Mouse (Mus musculus) CD4-positive, CD25-positive, alpha-beta regulatory T cell, adult 2 months (primary cell): Measurements from ENCODE around the gene Dst.

Source experiments
- DNase-seq: peaks from one replicate; pipeline ENCODE4 v3.0.0-alpha.2; 2012; ENCODE audit warnings: low read depth, low spot score

The Dst gene

DNA sequence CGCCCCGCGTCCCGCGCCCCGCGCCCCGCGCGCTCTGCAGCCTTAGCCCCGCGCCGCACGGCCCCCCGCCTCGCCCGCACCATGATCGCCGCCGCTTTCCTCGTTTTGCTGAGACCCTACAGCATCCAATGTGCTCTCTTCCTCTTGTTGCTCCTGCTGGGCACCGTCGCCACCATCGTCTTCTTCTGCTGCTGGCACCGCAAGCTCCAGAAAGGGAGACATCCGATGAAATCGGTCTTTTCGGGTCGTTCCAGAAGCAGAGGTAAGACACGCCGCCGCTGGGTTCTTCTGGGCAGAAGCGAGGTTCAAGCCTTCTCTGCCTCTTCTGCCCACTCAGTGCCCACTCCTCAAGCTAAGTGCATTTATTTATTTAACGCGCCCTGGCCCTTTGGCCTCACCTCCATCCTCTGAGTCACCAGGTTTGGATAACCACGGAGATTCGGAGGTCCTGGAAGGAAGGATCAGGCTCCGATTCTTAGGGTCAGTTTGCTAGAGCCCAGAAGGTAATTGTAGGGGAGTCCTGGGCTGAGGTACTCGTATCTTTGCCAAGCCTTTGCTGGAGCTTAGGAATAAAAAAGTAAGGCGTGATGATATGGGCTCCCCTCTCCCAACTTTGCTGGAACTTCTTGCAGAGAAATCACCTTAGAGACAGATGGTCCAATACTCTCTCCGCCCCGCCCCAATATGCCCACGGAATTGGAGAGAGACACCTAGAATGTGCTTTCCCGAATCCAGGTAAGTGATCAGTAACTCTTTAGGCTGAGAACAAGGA is at the start of gene Dst:
Gene Dst, plus strand, starts transcription at position 35 of the 772 bp plus-strand sequence.
- peak; percentile 8 for DNase-seq

DNA sequence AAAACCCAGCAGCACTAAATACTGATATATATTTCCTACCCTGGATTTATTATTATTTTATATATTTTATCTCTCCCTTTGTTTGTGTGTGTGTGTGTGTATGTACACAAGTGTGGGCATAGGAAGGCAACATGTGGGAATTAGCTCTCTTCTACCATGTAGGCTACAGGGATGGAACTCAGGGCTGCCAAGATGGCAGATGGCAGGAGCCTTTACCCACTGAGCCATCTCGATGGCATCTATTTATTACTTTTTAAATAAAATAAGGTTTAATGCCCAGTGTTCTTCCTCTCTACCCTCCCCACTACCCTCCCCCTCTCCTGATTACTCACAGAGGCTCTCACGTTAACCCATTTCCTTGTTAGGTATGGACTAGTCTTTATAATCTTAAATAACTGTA is 39.0 kb upstream of the Dst start:
- DNase-seq, result no peak

DNA sequence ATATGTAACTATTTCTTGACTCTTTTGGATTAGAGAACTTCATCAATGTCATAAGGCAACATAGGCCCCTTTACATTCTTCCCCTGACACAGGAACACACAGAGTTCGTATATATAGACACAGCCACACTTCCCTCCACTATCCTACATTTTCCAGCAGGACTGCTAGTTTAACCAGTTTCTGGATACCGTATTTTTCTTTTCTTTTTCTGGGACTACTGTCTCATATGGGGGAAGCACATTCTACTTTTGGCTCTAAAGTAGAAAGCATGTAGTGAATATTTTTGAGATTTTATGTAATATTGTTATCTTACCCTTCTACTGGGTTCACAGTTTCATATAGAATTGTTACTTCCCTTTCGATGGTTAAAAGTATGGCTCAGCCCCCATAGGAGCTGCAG is 38.6 kb upstream of the Dst start:
- no peak for DNase-seq

DNA sequence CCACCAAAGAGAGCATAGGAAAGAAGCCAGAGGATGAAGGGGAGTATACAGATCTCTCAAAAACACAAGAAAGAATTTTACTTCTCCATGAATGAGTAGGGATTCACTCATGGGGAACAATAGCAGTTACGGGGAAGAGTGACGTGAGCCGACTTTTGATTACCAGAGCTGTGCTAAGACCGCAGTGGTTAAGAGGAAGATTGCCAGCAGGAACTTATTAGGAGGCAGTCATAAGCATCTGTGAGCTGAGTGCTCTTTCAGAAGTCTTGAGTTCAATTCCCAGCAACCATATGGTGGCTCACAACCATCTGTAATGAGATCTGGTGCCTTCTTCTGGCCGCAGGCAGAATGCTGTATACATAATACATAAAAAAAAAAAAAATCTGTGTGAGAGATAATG is 34.5 kb upstream of the Dst start:
- no peak for DNase-seq

DNA sequence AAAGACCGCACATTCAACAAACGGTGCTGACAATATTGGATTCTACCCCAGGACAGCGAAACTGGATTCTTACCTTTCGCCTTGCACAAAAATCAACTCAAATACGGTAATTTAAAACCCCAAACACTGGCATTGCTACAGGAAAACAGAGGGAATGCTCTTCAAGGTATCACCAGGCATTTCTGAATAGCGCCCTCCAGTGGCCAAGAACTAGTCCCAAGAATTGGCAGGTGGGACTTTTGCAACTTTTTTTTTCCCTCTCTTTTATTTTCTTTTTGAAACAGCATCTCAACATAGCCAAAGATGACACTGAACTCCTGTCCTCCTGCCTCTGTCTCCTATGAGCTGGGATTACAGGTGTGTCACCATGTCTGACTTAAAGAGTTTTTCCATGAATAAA is 32.3 kb upstream of the Dst start:
- peak; percentile 69 for DNase-seq

DNA sequence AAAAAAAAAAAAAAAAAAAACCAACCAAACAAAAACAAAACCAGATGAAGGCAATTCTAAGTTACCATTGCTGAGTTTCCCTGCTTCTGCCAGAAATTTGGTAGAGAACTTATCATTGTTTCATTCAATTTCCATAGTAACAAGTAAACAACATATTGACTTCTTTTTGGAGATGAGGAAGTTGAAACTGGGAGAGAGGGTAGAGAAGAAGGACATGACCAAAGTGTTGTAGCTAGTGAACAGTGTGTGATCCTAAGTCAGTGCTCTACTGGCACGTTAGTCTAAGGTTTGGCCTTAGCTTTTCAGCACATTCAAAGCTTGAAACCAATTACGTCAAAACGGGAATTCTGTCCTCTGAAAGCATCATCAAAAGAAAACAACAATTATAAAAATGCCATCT is 31.6 kb upstream of the Dst start:
- no peak for DNase-seq

DNA sequence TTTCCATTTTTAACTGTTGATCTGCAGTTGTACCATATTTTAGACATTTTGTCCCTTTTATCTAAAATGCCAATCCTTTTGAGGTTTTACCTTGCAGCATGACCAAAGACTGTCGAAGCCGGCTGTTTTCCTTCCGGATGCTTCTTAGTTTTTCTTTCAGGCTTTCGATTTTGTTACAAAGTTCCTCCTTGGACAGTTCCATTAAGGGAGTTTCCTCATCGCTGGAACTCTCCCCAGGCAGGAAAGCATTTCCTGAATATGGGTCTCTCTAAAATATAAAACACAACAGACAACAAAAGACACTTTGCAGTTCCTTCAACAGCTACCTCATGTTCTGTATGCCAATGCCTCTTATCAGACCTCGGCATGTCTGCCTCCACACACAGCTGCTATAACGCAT is 29.9 kb upstream of the Dst start:
- DNase-seq, result no peak

DNA sequence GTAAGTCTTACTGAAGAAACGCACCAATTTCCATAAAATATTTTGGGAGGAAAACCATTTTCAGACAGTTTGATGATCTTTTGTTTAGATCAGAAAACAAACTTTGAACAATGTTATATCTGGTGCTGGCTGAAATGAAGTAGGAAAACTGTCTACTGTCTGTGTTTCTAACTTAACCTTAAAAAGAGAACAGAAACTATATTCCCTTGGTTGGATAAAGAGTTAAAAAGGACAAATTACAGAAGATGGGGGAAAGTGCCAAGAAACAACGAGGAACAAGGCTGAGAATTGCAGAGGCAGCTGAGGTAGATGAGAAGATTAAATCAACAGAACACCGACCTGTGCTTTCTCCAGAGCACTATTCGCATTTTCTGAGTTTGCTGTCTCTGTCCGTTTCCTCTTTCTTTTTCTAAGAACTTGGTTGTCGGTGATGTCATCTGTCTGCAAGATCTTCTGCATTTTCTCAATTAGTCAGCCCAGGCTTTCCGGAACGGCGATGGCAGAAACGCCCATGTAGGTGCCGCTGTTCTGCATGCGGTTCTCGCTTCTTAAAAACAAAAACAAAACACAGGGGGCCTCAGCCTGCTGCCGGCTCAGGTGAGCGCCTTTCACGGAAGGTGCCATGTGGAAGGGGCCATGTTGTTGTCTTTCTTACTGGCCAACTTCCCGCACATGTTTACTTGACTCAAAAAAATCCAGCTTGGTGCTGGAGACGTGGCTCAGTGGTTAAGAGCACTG is 24.8 kb upstream of the Dst start:
- DNase-seq, result peak; percentile 88

DNA sequence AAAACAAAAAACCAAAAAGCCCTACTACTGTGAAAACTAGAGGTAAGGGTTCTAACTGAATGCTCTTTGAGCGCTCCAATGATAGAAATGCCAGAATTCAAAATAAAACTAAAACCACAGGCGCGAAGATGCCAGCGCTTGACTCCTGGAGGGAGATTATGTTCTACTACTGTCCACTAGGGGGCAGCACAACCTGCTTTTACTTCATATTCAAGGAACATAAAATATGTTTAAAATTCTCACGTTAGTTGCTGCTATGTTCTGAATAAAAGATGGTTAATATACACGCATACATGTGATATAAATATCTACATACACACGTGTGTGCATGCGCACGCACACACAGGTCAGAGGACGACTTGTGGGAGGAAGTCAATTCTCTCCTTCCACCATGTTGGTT is 15.2 kb upstream of the Dst start:
- DNase-seq, result peak; percentile 74

DNA sequence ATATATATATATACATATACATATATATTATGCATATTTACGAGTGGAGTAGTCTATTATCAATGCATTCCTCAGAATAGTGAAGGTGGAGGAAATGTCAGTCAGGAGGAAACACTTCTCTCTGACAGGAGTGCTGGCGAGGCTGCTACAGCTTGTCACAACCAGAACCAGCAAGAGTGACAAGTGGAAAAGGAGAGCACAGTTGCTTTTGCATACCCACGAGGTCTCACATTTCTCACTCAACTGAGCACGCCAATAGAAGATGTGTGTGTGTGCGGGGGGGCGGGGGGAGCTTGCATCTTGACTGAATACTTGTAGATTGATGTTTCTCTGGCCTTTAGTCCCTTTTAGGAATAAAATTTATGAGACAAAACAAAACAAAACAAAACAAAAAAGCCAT is 11.9 kb upstream of the Dst start:
- no peak for DNase-seq

DNA sequence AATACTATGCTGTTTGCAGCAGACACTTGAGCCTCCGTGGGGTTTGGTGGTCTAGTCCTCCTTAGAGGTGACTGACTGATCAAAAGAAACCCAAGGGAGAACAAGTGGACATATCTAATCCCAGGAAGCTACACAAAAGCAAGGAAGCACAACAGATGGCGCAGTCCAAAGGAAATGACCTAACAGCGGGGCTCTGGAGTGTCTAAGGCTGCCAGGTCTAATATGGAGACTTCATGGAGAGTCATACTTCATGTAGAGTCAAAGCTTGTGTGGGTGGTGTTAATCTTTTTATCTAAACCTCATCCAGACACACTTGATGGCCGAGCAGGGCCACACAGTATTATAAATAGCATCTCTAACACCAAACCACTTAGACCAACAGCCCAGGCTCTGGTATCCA is 11.4 kb upstream of the Dst start:
- no peak for DNase-seq

DNA sequence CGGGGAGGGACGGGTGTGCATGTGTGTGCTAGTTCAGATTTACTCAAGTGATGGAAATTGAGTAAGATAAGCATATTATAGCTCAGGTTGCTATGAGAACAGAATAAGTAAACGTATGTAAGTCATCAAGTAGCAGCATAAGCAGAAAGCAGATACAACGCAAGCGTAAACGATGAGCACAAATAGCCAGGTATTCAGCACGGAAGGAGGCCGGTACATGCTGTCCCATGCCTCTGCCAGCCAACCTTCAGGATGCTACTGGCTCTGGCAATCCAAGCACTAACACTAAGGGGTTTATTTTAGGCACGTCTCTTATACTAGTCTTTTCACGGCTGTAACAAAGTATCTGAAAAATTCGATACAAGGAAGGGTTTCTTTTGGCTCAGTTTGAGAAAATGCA is 10.6 kb upstream of the Dst start:
- DNase-seq, result no peak

DNA sequence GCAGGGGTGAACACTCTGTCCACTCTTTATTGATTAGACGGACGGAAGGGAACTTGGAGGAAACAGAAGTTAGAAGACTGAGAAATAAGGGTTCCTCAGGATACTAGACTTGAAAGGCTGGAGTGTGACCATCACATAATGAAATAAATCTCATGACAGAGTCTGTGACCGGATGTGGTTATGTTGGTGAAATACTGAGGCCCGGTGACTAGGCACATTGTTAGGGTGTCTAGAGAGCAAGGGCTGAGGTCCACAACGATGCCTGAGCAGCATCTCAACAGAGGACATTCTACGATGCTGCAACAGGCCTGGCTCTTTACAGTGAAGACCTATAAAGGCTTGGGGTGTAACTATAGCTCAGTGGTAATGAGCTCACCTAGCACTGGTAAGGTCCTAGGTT is 9.7 kb upstream of the Dst start:
- no peak for DNase-seq

DNA sequence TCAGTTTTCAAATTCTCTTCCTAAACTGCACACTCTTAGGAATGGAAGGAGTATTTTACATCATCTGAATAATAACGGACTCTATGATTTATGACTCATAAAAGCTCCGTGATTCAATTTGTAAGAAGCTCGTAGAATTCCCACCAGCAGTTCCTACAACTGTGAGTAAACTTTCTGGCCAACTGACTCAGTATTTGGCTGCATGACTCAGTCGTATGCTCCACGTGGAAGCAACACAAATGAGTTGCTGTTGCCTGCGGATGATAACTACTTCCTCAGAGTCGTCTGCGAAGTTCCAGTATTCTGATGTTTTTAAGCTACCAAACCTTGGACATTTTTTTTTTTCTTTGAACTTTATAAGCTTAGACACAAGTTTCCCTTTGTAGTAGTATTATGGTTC is 7.8 kb upstream of the Dst start:
- no peak for DNase-seq

DNA sequence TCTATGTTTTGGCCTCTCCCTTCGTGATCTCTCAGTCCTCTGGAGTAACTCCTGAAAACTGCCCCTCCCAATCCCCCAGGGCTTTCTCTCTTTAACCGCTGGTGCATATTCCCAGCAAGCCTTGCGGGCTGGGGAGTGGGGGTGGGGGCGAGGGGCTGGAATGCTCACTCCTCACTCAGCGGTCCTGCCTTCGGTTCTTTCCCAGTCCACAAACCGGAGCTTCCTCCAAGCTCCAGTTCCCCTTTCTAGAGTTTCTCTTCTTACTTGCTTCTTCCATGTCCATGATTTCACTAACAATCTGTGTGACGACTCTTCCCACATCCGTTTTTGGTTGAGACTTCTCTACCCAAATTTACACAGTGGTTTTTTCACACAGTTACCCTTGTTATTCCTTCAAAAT is 4.4 kb upstream of the Dst start:
- DNase-seq, result no peak

DNA sequence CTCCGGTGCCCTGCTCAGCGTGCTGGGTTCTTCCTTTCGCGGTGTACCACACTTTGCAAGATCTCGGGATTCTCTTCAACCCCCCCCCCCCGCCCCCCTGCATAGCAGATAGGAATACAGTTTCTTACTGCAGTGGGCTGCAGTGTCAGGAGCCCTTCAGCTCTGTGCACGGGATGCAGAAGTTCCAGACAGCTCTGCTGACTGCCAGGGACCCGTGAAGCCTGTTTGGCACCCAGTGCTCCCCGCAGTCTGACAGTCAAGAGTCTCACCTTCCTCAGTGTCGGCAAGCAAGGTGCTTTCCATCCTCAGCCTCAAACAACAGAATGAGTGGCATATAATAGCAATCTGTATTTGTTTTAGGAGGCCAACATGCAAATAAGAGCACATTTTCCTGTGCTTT is 1.8 kb upstream of the Dst start:
- no peak for DNase-seq

DNA sequence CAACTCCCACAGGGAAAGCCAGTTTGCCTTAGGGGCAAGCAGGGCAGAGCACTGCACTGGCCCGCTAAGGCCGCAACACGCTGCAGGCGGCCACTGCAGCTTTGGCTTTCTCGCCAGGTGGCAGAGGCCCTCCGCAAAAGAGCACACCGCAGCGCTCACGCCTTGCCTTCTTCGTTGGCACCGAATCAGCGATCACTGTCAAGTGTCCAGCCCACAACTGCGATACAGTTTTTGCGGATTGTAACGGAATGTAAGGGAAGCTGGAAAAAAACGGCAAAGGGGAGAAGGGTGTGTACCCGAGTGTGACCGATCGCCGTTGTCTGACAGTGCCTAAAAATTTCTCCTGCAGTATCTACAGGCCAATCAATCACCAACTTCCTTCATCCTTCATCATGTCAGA is 1.1 kb upstream of the Dst start:
- DNase-seq, result no peak

DNA sequence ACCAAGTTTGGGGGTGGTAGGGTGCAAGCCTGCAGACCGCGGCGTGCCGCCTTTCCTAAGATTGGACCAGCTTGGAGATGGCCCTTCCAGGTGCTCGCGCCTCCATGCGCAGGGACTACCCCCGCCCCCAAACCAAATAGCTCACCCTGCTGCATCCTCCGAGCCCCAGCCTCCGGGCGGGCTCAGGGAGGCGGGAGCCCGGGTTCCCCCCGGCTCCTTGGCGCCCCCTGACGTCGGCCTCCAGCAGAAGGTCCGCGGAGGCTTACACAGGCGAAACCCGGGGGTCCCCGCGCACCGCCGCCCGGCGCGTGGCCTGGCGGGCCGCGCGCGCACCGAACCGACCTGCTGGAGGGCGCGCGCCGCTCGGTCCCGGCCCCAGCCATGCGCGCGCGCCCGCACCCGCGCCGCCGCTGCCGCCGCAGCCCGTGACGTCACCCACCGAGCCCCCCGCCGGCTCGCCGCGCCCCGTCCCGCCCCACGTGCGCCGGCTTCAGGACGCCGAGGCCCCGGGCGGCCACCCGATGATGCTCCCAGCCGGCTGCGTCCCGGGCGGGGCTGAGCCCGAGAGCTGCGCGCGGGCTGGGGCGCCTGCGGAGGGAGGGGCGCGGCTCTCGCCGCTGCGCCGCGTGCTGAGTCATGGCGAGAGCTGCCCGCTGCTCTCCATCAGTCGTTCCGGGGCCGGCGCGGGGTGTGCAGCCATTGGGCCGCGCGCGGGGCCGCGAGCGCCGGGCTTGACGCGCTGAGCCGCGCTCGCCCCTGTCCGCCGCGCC is 419 bp upstream of the Dst start, which contains the start of gene Bend6:
Gene Bend6, minus strand, starts transcription at position 396 of the 770 bp plus-strand sequence.
- DNase-seq, result peak; percentile 44

DNA sequence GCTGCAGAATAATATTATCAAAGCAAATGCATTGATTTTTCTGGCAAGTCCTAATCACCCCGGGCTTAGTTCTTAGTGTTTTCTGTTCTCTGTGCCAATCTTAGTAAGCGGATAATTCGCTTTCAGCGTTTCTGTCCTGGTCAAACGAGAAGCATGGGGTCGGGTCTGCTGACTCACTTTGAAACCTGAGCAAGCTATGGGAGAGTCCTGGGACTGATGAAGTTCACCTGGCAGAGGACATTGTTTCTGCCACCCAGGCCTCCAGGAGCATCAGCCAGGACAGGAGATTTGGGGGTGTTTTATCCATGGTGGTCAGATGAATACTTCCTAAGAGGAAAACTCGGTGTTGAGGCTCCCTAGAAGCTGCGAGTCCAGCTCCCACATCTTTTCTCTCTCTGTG is 3.6 kb downstream of the Dst start:
- DNase-seq, result no peak

DNA sequence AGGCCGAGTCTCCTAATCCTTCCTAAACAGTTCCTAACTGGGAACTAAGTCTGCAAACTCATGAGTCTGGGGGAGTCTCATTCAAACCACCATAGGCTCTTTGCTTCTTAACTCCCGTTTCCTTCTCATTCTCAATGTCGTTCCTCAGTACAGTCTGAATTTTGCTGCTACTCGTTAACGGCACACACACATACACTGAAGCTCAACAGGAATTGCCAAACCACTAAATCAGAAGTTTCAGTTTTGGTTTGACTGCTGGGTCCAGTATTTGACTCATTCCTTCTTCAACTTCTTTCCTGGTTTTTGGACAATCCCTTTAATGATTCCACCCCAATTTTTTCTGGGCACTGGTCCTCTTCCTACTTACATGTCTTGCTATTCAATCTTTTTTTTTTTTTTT is 8.5 kb downstream of the Dst start:
- no peak for DNase-seq

DNA sequence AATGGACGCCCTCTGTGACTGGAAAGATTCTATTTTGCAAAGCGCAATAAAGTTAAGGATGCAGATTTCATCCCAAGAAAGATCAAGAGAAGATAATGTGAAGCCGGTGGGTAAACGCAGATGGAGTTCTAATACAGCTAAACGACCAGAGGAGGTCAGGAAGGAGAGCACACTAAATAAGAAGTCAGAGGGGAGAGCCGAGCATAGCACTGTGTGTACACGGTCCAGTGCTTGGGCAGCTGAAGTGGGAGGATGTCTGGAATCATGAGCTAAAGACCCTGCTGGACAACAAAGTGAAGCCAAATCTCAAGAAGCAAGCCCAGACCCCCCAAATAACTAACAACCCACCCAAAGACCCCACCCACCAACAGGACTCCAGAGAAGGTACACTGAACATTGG is 14.9 kb downstream of the Dst start:
- no peak for DNase-seq

DNA sequence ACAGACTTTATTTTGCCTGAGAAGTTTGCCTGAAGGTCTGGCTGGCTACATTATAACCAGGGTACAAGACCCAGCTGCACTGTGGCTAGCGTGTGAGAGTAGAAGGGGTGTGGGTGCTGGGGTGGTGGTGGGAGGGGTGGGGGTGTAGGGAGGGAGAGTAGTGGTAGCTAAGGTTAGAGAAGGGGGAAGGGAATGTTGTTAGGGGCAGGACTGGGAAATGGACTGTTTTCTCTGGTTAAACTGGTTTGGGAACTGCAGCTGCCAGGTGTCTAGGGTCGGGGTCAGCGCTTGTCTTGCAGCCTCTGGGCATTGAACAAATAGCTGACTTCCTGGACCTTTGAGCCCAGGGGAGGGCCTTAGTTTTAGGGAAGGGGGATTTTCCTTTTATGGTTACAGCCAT is 17.3 kb downstream of the Dst start:
- DNase-seq, result no peak

DNA sequence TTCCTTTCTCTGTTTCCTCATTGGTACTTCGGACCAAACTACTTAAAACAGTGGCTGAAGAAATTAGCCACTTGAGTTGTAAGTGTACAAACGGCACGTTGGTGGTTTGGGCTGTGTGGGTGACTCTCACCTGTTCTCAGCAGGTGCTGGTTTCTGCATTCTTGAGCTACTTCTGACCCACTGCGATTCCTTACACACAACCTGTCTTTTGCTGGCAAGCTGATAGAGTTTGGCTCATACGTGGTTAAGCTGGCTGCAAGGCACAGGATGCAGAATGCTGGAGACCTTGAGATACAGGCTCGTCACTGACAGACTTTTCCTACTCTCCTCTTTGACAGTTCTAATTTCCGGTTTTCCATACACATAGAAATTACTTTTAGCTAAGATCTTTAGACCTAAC is 19.4 kb downstream of the Dst start:
- no peak for DNase-seq
